Mouse (Mus musculus): ENCODE measurements around the gene Gm44502.

Gm44502 gene

DNA sequence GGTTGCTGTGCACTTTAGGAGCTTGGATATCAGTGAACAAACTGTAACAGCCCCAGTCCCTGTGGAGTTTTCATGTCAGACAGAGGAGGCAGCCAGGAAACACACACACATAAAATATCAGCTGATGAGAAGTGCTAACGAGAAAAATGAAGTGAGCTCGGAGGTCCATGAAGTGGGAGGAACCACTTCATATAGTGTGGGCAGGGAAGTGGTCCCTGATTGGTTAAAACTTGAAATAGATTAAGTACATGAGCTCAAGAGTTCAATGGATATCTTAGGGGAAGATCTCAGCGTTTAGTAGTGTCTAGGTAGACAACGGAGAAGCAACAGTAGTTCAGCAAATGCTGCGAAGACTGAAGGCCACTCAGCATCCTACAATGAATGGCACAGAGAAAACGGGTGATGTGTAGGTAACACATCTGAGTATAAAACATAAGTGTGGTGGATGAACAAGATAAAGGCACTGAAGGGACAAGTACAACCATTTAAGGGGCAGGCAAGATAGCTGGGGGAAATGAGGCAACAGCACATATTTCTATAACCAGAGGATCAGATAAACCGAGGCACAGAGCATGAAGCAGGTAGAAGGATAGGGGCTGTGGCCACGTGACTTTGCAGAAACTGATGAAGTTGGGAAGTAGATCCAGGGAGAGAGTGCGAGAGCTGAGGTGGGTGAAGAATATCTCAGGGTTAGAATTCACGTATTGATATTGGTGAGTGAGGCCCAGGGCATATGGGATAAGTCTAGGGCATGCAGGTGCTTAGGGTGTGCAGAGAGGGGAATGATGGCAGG is 24.5 kb downstream of the Gm44502 start:
- no peak for DNase-seq (ENCODE audit: extremely low read depth, insufficient read length, low spot score)

DNA sequence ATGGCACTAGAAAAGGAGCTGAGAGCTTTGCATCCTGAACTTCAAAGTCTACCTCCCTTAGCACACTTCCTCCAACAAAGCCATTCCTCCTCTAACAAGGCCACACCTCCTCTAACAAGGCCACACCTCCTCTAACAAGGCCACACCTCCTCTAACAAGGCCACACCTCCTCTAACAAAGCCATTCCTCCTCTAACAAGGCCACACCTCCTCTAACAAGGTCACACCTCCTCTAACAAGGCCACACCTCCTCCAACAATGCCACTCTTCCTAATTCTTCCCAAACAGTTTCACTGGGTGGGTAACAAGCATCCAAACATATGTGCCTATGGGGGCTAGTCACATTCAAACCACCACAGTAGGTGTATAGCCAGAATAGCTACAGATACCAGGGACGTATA is 27.0 kb downstream of the Gm44502 start:
- no peak for DNase-seq (ENCODE audit: extremely low read depth, insufficient read length, low spot score)

DNA sequence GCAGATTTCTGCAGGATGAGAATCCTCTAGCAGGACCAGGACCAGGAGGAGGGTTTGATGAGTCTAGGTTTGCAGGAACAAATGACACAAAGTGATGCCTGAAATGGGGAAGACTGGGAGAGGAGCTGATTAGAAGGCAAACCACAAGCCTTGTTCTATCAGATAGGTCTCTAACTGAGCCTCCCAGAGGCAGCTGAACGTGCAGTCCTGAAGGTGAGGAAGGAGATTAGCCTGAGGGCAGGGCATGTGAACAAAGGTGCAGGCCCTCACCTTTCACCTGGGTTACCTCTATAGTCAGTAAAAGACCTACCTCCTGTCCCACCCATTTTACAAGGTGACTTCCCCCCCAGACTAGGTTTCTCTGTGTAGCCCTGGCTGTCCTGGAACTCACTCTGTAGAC is 29.8 kb downstream of the Gm44502 start:
- DNase-seq (ENCODE audit: extremely low read depth, insufficient read length, low spot score): no peak

DNA sequence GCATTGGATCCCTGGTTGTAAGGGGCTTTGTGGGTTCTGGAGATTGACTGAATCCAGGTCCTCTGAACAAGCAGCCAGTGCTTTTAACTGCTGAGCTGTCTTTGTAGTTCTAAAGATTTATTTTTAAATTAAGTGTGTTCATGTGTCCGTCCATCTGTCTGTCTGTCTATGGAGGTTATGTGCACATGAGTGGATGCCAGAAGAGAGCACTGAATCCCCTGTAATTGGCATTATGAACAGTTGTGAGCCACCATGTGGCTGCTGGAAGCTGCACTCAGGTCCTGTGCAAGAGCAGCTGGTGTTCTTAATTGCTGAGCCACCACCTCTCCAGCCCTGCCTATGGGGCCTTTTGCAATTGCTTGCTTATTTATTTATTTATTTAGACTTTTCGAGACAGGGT is 31.4 kb downstream of the Gm44502 start:
- no peak for DNase-seq (ENCODE audit: extremely low read depth, insufficient read length, low spot score)

DNA sequence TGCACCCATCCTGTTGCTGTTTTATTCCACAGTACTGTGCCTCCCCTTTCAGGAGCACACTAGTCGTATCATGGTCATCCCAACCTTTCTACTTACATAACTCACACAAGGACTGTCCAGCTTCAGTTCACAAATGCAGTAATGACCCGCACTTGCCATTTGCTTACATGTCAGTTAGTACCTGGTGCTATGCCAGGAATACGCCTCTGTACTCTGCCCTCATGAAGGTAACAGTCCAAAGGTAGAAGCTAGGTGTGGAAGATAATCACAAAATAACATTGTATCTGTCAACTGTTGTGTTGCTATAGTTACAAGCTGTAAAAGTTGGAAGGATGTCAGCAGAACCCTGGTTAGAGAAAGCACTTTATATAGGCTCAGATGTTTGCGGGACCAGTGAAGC is 32.6 kb downstream of the Gm44502 start:
- DNase-seq (ENCODE audit: extremely low read depth, insufficient read length, low spot score): no peak

DNA sequence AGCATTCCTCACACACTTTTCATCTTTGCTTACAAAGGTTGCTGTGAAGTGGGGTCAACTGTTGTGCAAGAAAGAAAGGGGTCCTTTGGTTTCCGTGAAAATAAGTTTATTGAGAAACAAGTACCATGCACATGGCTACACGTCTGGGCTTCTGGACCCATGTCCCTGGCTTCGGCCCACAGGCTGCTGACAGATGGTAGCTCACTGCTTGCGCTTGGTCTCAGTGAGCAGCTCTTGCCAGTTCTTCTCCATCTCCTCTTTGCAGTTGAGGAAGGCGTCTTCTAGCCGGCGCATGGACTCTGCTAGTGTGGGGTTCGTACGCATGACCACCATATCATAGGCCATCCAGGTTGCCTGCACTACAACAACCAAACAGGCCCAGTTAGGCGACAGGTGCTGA is 39.4 kb downstream of the Gm44502 start:
- no peak for DNase-seq (ENCODE audit: extremely low read depth, insufficient read length, low spot score)

DNA sequence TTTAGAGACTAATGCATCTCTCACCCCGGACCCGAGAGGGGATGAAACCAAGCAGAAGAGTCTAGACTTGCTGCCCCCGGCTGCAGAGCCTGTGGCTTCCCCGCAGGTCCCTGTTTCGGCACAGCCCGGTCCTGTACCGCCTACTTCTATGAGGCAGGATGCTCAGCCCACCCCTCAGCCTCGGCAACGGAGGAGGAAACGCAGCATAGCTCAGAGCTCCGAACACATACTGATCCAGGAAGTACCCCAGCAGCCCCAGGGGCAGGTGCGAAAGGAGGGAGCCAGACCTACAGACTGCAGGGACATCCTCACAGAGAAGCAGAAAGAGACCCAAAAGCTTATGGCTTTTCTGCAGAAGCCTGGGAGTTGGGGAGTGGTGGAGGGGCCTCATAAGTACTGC is 42.4 kb downstream of the Gm44502 start:
- DNase-seq (ENCODE audit: extremely low read depth, insufficient read length, low spot score): no peak

DNA sequence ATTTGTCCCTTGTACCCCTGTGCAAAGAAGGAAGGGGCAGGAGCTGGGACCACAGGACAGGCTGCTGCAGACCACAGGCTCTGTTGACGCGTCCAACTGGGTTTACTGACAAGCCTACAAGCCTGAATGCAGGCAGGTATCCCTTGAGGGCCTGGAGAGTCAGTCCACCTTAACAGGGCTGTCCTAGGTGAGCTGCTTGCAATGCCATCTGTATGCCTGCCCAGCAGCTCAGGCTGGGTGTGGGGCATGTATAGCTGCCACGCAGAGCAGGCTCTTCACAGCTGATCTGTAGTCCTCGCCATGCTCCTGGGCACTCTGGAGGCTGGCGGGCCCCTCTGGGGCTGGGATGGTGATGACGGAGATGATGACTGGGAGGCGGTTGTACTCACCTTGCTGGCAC is 44.9 kb downstream of the Gm44502 start, which contains the start of gene Klhdc7b:
Gene Klhdc7b (plus strand): TSS at position 301 of the 400 bp plus-strand sequence.
- DNase-seq (ENCODE audit: extremely low read depth, insufficient read length, low spot score): no peak

DNA sequence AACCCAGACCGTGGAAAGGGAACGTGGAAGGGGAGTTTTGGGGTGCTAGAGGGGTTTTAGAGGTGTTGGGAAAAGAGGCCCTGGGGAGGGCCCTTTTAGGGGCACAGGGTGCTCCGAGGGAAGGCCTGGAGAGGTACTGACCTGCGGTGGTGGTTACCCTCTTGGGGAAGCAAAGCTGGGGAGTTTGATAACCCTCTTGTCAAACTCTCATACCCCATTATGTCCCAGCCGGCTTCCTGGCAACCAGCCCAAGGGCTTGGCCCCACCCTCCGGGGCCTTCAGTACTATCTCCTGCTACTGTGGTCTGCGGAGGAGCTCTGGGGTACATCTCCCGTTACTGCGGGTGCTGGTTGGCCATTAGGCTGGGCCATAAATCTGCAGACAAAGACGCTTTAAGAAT is 50.1 kb downstream of the Gm44502 start:
- DNase-seq (ENCODE audit: extremely low read depth, insufficient read length, low spot score): no peak

DNA sequence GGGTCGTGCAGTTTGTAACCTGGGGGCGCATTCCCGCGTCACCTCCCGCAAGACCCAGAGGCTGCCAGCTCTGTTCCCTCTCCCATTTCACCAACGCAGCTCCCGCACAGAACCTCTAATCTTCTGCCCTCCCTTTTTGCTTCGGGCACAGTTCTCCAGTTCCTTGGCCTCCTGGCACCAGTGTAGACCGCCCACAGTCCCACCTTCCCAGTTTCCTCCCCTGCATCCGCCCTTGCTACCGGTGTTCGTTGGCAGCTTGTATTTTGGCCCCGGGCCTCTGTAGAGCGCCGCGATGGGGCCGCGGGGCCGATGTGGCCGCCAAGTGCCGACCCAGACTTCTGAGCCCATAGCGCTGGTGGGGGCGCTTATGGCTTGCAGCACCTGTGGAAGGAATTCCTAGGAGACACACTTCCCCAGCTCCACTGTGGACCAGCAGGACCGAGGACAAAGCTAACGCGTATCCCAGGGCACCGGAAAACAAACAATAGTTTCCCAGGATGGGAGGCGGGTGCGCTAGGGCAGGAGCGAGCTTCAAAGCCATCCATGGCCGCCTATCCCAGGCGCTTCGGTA is 50.6 kb downstream of the Gm44502 start, which contains the start of gene Odf3b:
Gene Odf3b (minus strand): TSS at position 452 of the 571 bp plus-strand sequence.
- no peak for DNase-seq (ENCODE audit: extremely low read depth, insufficient read length, low spot score)

DNA sequence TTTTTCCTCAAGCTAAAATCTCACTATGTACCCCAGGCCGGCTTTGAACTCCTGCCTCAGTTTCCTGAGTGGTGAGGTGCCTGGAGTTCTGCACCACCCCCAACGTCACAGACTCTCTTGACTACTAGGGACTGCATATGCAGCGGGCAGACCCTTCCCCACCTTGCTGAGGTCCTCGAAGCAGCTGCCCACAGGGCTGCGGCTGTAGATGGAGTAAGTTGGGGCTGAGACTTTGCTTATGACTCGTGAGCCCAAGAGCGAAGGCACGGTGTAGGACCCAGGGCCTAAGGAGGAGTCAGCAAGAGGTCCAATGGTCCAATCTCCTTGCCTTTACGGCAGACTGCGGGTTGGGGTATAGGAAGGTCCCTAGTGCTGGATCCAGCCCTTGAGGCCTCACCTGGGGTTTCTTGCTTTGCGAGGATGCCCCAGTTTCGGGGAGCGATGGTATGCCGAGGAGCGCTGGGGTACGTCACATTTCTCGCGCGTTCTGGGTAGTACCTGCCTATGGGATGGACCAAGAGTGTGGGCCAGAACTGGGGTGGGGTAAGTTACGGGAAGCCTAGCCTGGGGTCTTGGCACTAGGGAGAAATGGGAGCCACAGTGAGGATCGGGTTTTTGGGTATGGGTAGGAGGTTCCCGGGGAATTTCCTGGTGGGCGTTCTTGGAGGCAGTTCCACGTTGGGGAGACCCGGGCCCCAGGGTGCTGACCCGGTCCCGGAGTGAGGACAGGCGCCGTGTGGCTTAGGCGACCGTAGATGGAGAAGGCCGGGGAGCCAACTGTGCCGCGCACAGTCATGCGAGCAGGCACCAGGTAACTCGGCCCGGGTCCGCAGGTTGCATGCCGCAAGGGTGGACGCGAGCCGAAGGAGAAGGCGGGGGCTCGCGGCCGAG is 51.3 kb downstream of the Gm44502 start:
- no peak for DNase-seq (ENCODE audit: extremely low read depth, insufficient read length, low spot score)

DNA sequence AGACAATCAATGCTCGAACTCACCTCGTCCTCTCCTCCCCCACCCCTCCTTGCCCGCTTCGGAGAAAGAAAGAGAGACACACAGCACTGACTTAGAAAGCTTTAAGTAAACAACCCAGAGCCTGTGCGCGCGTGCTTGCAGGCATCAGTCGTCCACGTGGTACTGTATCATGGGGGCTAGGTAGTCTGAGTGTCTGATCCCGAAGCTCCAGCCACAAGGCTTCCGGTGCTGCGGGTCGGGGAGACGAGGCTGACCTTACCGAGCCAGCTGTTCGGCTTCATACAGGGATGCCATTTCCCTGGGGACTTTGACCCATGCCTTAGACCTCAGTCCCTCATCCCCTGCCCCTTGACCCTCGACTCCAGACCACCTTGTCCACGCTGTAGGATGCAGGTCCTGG is 52.1 kb downstream of the Gm44502 start:
- DNase-seq (ENCODE audit: extremely low read depth, insufficient read length, low spot score): no peak

DNA sequence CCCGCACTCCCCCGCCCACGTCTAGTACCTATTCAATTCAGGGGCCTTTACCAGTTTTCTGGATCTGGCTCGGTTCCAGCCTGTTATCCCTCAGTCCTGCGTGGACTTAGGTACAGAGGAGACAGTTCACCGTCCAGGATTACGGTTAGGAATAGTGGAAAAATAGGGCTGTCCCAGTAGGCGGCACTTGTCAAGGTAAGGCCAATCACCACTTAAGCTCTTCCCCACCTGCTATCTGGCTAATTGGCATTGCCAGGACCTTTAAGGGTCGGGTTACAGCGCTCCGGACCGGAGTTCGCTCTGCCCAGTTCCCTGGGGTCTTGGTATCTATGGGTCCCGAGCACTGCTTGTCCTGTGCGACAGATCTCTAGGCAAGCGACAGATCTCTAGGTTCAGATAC is 52.5 kb downstream of the Gm44502 start, which contains the start of gene Tymp:
Gene Tymp (minus strand): TSS at position 83 of the 400 bp plus-strand sequence.
- no peak for DNase-seq (ENCODE audit: extremely low read depth, insufficient read length, low spot score)

DNA sequence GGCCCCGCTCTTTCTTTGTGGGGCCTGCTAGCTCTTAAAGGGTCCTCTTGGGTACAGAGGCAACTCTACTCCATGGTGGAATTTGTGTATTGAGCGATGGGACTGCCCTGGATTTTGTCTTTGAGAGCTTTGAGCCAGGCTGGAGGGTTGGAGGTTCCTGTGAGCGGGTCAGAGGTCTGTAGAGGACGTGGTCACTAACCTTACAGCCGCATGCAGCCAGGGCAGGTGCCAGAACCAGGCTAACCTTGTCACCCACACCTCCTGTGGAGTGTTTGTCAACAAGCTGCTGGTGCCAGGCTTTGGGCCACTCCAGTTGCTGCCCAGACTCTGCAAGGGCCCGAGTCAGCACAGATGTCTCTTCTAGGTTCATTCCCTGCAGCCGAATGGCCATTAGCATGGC is 53.5 kb downstream of the Gm44502 start:
- DNase-seq (ENCODE audit: extremely low read depth, insufficient read length, low spot score): no peak

DNA sequence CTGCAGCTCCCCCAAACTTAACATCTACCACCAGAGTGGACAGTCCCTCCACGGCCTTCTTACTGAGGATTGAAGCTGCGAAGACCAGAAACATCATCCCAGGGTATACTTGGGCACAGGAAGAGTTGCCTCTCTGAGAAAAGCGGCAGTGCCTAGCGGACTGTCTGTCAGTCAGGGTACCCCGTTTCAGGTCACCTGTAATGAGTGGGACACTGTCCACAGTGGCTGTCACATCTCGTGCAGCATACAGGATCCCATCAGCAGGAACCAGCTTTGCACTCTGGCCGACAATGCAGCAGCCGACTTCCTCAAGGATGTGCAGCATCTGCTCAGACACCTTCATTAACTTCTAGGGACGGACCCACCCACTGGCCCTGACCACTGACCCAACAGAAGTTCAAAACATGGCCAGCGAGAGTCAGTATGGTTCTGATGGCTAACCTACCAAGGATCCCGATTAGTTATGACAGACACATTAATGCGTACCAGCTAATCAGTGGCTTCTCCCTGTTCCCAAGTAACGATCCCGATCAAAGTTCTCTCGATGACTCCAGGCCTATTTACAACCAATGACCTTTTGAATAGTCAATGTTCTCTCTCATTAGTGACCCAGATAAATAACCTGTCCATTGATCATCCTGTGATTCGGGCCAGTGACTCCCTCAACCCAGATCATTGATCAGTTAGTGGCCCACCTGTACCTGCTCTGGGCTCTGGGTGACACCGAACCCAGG is 54.5 kb downstream of the Gm44502 start:
- DNase-seq (ENCODE audit: extremely low read depth, insufficient read length, low spot score): no peak

DNA sequence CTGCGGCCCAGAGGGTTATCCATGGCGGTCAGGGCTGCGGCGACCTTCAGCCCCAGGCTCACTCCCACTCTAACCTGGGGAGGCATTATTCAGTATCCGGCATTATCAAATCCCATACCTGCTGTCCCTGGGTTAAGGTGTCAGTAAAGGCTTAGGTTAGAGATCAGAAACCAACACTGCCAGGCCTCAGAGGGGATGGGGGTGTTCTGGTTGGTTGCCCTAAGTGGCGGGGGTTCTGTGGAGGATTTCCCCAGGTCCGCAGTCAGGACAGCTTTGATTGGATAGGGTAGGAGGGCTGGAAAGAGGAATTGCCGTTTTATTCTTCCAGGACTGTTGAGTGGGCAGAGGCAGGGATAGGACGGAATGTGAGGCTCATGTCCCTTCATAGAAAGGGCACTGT is 55.2 kb downstream of the Gm44502 start:
- DNase-seq (ENCODE audit: extremely low read depth, insufficient read length, low spot score): no peak

DNA sequence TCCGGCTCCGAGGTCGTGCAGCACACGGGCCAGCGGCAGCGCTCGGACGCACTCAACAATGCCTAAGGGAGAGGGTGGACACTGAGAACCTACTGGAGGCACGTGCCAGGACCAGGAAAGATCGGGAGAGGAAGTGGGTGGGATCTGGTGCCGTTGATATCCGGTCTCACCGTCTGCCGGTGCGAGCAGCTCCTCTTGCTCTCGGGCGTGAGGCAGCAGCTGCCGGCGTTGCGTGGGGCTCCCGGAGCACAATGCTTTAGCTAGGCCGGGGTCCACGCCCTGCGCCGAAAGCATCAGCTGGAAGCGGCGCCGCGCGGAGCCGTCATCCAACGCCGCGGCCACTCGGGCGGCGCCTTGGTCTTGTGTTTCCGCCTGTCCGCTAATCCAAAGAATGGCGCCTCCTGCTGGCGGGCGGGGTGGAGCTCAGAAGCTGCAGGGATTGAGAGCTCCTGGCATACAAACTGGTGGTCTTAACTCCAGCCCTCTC is 55.7 kb downstream of the Gm44502 start, which contains the start of gene Sco2:
Gene Sco2 (minus strand): TSS at position 85 of the 487 bp plus-strand sequence.
- DNase-seq (ENCODE audit: extremely low read depth, insufficient read length, low spot score): peak; percentile 95

DNA sequence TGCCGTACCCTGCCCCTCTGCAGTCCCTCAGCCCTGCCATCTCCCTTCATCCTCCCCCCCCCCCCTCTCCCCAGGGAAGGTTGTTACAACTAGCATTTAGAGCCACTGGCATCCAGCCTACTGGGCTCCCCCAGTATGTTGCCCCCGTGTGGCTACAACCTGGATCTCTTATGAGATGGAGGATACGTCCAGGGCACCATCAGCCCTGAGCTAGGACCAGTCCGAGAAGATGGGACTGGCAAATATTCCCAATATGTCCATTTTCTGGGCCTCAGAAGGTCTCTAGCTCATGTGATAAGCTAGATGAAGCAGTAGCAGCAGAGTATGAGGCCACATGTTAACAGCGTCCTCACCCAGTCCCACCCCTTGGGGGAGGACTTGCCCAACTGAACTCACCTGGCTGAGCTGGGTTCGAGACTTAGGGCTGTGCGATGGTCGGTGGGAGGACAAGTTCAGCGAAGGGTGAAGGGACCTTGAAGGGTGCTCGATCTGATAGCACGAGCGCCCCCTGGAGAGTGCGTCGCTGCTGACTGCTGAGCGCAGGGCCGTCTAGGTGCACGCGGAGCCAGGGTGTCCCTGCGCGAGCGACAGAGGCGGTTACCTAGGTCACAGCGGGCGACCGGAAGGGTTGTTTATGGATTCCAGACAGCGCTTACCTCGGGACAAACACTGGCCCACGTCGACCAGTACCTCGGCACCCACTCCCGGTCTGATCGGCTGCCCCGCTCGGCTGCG is 56.3 kb downstream of the Gm44502 start:
- peak; percentile 93 for DNase-seq (ENCODE audit: extremely low read depth, insufficient read length, low spot score)

DNA sequence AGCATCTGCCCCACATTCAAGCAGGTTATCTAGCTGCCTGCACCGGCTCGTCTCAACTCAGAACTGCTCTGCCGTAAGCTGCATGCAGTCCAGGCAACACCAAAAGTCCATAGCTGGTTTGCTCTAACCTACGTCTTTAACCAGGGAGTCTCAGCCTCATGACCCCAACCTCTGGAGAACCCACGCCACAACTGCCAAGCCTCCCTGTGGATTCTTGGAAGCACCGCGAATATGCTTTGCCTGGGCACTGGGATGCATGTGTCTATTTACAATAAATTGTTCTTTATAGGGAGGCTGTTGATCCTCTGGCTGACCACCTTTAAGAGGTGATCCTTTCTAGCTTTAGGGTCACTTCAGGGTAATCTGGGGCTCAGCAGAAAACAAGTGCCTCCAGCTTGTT is 57.0 kb downstream of the Gm44502 start:
- no peak for DNase-seq (ENCODE audit: extremely low read depth, insufficient read length, low spot score)

DNA sequence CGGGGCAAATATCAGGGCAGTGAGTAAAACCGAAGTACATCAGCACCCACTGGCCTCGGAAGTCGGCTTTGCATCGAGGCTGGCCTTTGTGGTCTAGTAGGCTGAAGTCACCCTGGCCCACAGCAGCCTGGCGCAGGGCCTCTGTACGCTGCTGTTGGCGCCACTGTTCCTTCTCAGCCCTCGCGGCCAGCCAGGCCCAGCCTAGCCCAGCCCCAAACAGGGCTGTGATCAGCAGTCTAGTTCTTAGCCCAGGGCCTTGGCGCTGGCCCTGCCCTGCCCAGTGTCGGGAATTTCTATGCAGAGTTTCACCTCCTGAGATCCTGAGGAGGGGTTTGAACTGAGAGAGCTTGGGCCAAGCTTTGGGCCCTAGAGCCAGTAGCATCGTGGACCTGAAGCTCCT is 57.4 kb downstream of the Gm44502 start:
- DNase-seq (ENCODE audit: extremely low read depth, insufficient read length, low spot score): no peak

All from 3134 (cell line).